Mouse (Mus musculus) heart, adult 9 months (tissue): ENCODE measurements around the gene Cnot9.
"Not testable (repeated sequence)": the region's sequence is repeated elsewhere in the genome, so short reads cannot be mapped to it uniquely, and the experiment has no call there.

Source experiments
- DNase-seq, 2 experiments: peaks; one replicate each; pipeline ENCODE4 v3.0.0; 2022; ENCODE audit warnings: low spot score in 2 of 2

Cnot9 gene

GRCm38 (mm10) chr1:74505721-74506464 is at the start of gene Cnot9:
TSS of gene Cnot9 (plus strand) at chr1:74506058.
- DNase-seq = peak; percentile 99 to 100

DNA sequence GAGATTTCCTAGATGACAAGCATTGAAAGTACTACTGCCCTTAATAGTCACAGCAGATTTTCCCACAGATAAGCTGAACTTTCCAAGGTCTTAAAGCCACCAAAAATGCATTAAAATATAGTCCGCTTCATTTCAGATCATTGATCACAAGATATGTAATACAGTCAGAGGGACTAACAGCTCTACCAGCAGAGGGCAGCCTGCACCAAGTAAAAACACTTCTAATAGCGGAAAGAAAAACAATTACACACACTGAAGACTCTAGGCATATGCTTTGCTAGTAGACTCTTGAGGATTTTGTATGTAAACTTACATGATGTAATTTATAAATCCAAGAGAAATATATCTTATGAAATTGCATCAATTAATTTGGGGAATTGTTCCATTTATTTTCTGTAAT is 45.6 kb upstream of the Cnot9 start:
- no peak for DNase-seq

- DNase-seq = no peak
Measured at GRCm38 (mm10) chr1:74485792-74486191, 20.1 kb upstream of the Cnot9 start.

DNA sequence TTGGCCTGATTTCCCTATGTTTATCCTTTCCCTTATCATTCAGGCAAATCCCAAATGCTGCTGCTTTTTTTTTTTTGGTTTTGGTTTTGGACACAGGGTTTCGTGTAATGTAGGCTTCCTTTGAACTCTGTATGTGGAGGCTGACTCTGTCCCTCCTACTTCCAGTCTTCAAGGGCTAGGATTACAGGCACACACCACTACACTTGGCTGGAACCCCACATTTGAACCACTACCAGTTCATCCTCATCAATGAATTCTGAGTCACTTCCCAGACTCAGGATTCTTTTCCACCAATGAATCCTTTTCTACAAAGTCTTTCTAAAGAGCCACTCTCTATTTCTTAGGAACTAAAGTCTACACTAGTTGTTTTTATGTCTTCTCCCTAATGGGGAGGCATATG is 4.8 kb upstream of the Cnot9 start:
- DNase-seq = no peak

- DNase-seq = no peak
Measured at GRCm38 (mm10) chr1:74505393-74505720, 501 bp upstream of the Cnot9 start.

GRCm38 (mm10) chr1:74506471-74506881 is 618 bp downstream of the Cnot9 start:
- no peak for DNase-seq

DNA sequence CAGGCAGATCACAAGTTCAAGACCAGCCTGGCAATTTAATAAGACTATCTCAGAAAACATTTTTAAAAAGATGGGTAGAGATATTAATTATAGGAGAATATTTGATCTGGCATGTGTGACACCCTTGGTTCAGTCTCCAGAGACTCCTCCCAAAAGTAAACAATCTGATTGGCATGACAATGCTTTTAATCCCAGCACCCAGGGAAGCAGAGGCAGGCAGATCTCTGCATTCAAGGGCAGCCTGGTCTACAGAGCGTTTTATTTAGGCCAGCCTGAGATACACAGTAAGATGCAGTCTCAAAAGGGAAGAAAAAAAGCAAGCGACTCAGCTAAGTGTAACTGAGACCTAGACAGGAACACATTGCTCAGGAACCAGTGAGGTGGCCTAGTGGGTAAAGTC is 1.9 kb downstream of the Cnot9 start:
- DNase-seq = no peak

DNA sequence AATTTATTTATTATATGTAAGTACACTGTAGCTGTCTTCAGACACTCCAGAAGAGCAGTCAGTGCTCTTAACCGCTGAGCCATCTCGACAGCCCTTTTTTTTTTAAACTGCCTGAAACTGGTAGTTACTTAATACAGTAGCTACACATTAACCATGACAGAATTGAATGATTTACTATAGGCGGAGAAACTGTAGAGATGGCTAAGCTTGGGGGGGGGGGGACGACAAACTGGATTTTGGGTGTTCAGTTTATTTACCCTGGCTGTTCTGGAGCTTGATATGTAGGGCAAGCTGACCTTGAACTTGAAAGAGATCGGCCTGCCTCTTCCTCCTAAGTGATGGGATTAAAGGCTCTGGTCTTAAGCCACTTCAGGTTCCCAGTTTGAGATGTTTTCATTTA is 5.4 kb downstream of the Cnot9 start:
- DNase-seq = no peak

DNA sequence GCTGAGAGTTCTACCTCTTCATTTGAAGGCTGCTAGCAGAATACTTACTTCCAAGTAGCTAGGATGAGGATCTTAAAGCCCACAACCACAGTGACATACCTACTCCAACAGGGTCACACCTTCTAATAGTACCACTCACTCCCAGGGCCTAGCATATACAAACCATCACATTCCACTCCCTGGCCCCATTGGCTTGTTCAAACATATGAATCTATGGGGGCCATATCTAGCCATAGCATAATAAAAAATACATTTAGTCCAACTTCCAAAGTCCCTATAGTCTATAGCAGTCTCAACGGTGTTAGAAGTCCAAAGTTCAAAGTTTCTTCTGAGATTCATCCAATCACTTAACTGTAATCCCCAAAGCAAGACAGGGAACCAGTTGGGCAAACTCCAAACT is 7.1 kb downstream of the Cnot9 start:
- not testable (repeated sequence) for DNase-seq

- no peak for DNase-seq
Measured at GRCm38 (mm10) chr1:74519875-74520274, 14.0 kb downstream of the Cnot9 start.

DNA sequence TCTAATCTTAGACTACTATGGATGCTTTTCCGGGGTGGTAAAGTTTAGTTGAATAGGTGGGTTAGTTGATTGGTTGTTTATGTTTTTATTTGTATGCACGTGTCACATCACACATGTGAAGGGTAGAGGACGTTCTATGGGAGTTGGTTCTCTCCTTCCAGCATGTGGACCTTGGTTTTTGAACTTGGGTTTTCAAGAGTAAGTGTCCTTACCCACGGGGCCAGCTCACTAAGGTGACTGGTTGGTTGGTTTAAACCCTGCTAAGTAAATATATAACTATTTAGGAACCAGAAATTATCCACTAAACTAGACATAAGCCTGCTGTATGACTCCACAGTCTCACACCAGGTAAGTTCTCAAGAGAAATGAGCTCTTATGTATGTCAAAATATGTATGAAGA is 18.9 kb downstream of the Cnot9 start:
- DNase-seq = no peak

GRCm38 (mm10) chr1:74528589-74528988 is 22.7 kb downstream of the Cnot9 start:
- DNase-seq = no peak

- peak in 1 of 2 experiments; percentile 5 for DNase-seq
Measured at GRCm38 (mm10) chr1:74538650-74539049, 32.8 kb downstream of the Cnot9 start.

DNA sequence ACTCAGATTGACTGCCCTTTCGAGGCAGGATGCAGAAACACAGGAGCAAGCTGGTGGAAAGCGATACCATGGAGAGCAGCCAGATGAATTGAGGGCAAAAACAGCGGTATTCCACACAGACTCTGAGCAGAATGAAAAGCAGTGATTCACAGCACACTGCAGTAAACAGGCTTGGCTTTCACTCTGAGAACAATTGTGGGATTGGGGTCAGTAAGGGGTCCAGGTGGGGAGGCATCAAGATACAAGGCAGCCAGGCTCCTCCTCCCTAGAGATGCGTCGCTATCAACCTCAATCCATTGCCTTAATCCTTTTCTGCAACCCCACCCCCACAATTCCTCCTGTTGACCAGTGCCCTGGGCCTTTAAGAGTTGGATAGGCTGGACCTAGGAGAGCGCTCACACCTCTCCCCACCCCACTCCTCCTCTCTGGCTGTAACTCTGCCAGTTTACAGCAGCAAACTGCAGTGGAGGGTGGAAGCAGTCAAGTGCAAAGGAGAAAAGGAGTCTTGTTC is 36.6 kb downstream of the Cnot9 start, which contains the start of gene Plcd4:
Gene Plcd4, plus strand, starts transcription at position 438 of the 511 bp plus-strand sequence.
- no peak for DNase-seq

- DNase-seq = no peak
Measured at GRCm38 (mm10) chr1:74544184-74544583, 38.3 kb downstream of the Cnot9 start, which contains the start of gene Usp37. TSS of gene Usp37 (minus strand) at chr1:74544284.

DNA sequence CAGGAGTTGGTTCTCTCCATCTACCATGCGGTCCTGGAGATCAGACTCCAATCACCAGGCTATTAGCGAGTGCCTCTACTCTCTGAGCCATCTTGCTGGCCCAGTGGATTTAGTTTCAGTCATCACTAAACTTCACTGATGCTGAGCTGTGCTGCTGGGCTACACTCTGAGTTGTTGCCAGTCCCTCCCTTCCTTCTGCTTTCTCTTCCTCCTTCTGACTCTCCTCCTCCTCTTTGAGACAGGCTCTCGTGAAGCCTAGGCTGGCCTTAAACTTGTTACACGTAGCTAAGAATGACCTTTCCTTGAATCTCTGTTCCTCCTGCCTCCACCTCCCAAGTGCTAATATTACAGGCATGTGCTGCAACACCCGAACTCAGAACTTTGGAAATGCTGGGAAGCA is 53.2 kb downstream of the Cnot9 start:
- no peak for DNase-seq

GRCm38 (mm10) chr1:74565834-74566233 is 60.0 kb downstream of the Cnot9 start:
- DNase-seq = no peak

DNA sequence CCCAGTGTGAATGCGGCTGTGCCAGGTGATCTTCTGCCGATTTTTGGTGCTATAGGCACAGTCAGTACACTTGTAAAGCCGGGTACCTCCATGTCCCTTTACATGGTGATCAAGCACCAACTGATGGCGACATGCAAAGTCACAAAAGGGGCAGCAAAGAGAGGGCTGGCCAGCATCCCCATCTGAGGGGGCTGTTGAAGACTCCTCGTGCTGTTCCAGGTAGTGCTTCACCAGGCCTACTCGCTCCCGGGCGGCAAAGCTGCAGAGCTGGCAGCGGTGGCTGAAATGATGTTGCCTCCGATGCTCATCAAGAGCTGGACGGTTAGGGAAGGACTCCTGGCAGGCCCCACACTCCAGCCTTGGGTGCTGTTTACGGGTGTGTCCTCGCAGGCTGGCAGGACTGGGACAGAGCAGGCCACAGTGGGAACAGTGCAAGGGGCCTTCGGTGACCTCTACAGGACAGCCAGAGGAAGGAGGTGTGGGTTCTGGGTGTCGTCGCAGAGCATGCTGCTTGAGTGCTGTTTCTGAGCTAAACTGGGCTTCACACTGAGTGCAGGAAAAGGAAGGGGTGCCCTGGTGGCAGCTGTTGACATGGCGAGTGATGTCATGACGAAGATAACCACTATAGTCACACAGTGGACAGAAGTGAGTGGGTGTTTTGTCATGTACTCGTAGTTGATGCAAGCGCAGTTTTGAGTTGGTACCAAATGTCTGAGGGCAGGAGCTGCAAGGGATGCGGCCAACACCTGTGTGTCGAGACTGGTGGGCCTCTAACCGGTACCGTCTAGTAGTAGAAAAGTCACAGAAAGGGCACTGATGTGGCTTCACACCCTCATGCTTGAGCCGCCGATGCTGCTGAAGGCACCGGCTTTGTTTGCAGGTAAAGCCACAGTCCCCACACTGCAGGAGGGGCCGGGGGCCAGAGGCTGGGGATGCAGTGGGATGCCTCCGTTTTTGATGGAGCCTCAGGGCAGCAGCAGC is 64.2 kb downstream of the Cnot9 start:
- no peak for DNase-seq
